Mouse (Mus musculus) A20 (cell line): ENCODE data around the gene Cd247.

Source experiments
- DNase-seq: peaks from one replicate; pipeline ENCODE4 v3.0.0-alpha.2; 2011; ENCODE audit warnings: low read depth, low spot score

Cd247 gene

GRCm38 (mm10) chr1:165909471-165909870 lies 121.0 kb downstream of the Cd247 start:
- no peak for DNase-seq

DNA sequence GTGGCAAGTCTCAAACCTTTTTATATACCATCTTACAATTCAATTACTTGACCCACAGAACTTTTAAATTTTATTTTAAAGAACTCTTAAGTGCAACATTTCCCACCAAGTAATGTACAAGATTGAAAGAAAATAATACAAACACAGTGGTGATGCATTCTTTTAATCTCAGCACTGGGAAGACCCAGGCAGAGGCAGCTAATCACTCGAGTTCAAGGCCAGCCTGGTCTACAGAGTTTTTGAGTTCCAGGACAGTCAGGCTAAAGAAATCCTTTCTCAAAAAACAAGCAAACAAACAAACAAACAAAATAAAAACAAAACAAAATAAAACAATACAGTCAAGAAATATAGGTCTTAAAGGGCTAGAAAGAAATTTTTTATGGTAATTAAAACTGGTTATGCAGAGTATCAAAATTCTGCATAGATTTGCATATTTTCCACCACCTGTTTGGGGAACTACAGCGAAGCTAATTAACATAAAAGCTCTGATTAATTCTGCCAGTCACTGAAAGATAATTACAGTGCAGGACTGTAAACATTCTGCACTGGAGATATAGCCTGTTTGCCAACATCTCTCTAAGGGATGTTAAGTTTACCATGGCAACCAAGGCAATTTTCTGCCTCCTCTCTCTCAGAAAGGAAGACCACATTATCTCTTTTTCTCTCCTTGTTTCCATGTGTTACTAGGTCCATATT lies 125.4 kb downstream of the Cd247 start:
- peak; percentile 37 for DNase-seq

DNA sequence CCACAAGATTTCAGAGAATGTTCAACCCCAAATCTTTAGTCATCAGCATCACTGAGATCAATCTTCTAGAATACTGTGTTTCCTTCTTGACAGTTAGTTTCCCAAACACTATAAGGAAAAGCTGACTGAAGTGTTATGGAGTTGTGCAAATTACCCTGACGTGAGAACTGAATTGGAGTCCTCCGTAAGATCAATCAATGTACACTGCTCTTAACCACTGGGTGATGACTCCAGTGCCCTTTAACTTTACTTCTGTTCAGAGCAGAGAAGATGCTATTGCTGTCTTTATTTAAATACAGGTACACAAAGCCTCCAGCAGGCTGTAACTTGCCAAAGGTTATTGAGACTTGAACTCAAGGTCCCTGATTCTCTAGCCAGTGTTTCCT lies 125.9 kb downstream of the Cd247 start:
- no peak for DNase-seq

DNA sequence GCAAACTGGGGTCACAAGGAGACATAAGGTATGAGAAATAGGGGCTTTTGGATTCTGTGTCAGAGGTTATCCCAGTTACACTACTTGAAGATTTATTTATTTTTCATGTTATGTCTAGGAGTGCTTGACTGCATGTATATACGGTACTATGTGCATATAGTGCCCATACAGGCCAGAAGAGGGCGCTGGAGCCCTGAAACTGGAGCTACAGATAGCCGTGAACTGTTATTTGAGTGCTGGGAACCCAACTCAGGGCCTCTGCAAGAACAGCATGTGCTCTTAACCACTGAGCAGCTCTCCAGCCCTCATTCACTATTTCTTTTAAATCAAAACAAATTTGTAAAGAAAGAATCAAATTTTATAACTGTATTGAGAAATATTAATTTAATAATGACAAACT lies 132.5 kb downstream of the Cd247 start:
- peak; percentile 21 for DNase-seq

- no peak for DNase-seq
These were observed 134.0 kb downstream of the Cd247 start for GRCm38 (mm10) chr1:165922488-165922887.

GRCm38 (mm10) chr1:165925207-165925606 lies 136.7 kb downstream of the Cd247 start:
- DNase-seq = no peak
